Mouse (Mus musculus): ENCODE data around the gene Mss51.

Gene Mss51

GRCm38 (mm10) chr14:20451302-20451701, 45.4 kb downstream of the Mss51 start:
- no peak for DNase-seq

GRCm38 (mm10) chr14:20447209-20447608, 49.5 kb downstream of the Mss51 start:
- DNase-seq, result peak; percentile 10

GRCm38 (mm10) chr14:20442252-20442651, 54.4 kb downstream of the Mss51 start:
- no peak for DNase-seq

GRCm38 (mm10) chr14:20436976-20437375, 59.7 kb downstream of the Mss51 start:
- DNase-seq, result no peak

Data from kidney, adult 11 months (tissue).